Mouse (Mus musculus) liver, embryonic 14.5 days (tissue): ENCODE measurements at regions not wholly inside any gene's neighbourhood (a gene's known extent, or its start where the extent isn't known, plus 50 kb on each side); places are given as distances from the start of the nearest gene placed in this dataset.

ENCODE experiments used
- CTCF ChIP-seq: IDR thresholded peaks from 2 replicates; pipeline ENCODE4 v1.5.1; 2016; ENCODE audit warnings: antibody characterized with exemption, low read depth, control low read depth
- EP300 ChIP-seq: IDR thresholded peaks from 2 replicates; pipeline ENCODE4 v1.6.1; 2016; ENCODE audit warnings: antibody characterized with exemption, low read depth

DNA sequence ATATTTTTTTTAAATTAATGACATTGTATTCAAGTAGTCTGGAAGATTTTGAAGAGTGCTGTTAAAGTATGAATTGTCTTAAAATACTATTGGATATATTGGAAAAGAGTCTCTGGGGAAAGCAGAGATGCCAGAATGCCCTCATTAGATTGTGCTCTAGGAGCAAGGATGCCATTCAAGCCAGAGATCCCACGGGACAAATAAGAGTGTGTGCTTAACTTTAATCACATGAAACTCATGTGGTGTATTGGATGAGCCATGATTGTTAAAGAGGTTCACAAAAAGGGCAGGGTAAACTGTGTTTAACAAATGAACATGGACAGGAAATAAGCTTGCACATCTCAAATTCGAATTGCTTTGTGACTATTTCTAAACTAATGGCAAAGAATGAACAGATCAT is 143.0 kb upstream of the Ndst4 start:
- no peak for TF ChIP-seq CTCF
- no peak for TF ChIP-seq EP300
